14 mouse cellular contexts compared by ENCODE assay signal in genomic region chr4:130140992-130141402, GRCm38 (mm10). TPM values are rescaled to one million over a fixed set of nuclear protein-coding genes. Genes with fewer than 3 reads are reported as not detected.
A peak's percentile ranks its signal among the peaks of the same experiment; 100 is the strongest.
DNase-seq lines count a peak whose midpoint lies in the region; ATAC-seq and TF ChIP-seq lines count a peak whose summit lies in the region.
"Had no signal": no experiment of that assay in that cellular context is flagged by ENCODE, and none has a peak within 500 bp of the region (broad histone marks: within the 10 kb centered on the region; RNA-seq: fewer than 3 reads in every experiment).

No protein-coding gene starts in this region.

- peak; percentile 55 for DNase-seq in NIH3T3 (ENCODE audit: low read depth)
- DNase-seq in hindbrain, embryonic 10.5 days (ENCODE audit: low spot score), result peak; percentile 20
- peak; percentile 43 for DNase-seq in left cerebral cortex, adult 11 months (ENCODE audit: low spot score)
- peak; percentile 66 for DNase-seq in midbrain, postnatal 0 days (ENCODE audit: low spot score)
- DNase-seq in urinary bladder, postnatal 25 days (ENCODE audit: low spot score), result no peak
- DNase-seq in liver, embryonic 11.5 days (ENCODE audit: low spot score), result no peak
- no peak for DNase-seq in urinary bladder, postnatal 14 days (ENCODE audit: low spot score)
- no peak for DNase-seq in natural killer cell, adult 2 months (ENCODE audit: low spot score in 2 of 2)
- DNase-seq: kidney, postnatal 14 days; thymus, postnatal 25 days had no signal

- H3K27ac ChIP-seq in hindbrain, embryonic 10.5 days, result no peak overlapping the region
- no peak overlapping the region for H3K27ac ChIP-seq in midbrain, postnatal 0 days (ENCODE audit: low read depth, low read length)
- no peak overlapping the region for H3K27ac ChIP-seq in liver, embryonic 11.5 days (ENCODE audit: low read depth, low read length)
- H3K27ac ChIP-seq: lung, embryonic 15.5 days had no signal

- H3K4me3 ChIP-seq in hindbrain, embryonic 10.5 days, result no peak overlapping the region
- H3K4me3 ChIP-seq in midbrain, postnatal 0 days (ENCODE audit: low read depth, low read length), result no peak overlapping the region
- H3K4me3 ChIP-seq in liver, embryonic 11.5 days (ENCODE audit: low read depth, low read length), result no peak overlapping the region
- H3K4me3 ChIP-seq: lung, embryonic 15.5 days had no signal

- peaks cover 29% of the 10 kb centered on the region for H3K4me1 ChIP-seq in hindbrain, embryonic 10.5 days (replicated peaks)
- H3K4me1 ChIP-seq in midbrain, postnatal 0 days (ENCODE audit: insufficient read depth, low read length), result peaks cover 4% of the 10 kb centered on the region; the same call in 1 of the 2 replicates
- peaks cover 6% of the 10 kb centered on the region for H3K4me1 ChIP-seq in liver, embryonic 11.5 days (replicated peaks; ENCODE audit: control insufficient read depth, insufficient read depth, low read length)

- H3K9ac ChIP-seq in midbrain, postnatal 0 days (replicated peaks; ENCODE audit: low read length, poor library complexity, severe bottlenecking), result no peak overlapping the region
- no peak overlapping the region for H3K9ac ChIP-seq in liver, embryonic 11.5 days (ENCODE audit: low read depth, low read length)
- H3K9ac ChIP-seq: lung, embryonic 15.5 days had no signal

- H3K4me2 ChIP-seq in midbrain, postnatal 0 days (ENCODE audit: low read depth, low read length, poor library complexity, severe bottlenecking), result no peak overlapping the region
- H3K4me2 ChIP-seq in liver, embryonic 11.5 days, result no peak overlapping the region
- H3K4me2 ChIP-seq: lung, embryonic 15.5 days had no signal

- TF ChIP-seq CTCF in midbrain, postnatal 0 days (IDR thresholded peaks at IDR 0.05), result no peak

- H3K9me3 ChIP-seq in hindbrain, embryonic 10.5 days, result no peaks in the 10 kb centered on the region
- H3K9me3 ChIP-seq in midbrain, postnatal 0 days (ENCODE audit: low read length), result no peaks in the 10 kb centered on the region
- no peaks in the 10 kb centered on the region for H3K9me3 ChIP-seq in liver, embryonic 11.5 days (ENCODE audit: control insufficient read depth, low read length)
- H3K9me3 ChIP-seq: lung, embryonic 15.5 days had no signal

- H3K36me3 ChIP-seq in hindbrain, embryonic 10.5 days, result no peaks in the 10 kb centered on the region
- no peaks in the 10 kb centered on the region for H3K36me3 ChIP-seq in midbrain, postnatal 0 days (ENCODE audit: insufficient read depth, low read length)
- no peaks in the 10 kb centered on the region for H3K36me3 ChIP-seq in liver, embryonic 11.5 days (ENCODE audit: control insufficient read depth, insufficient read depth, low read length)
- H3K36me3 ChIP-seq: lung, embryonic 15.5 days had no signal

- 64% methylated on average over 9 of the region's 9 CpGs for WGBS in hindbrain, embryonic 10.5 days
- WGBS in midbrain, postnatal 0 days, result 38% methylated on average over 9 of the region's 9 CpGs
- WGBS in liver, embryonic 11.5 days, result 56% methylated on average over 9 of the region's 9 CpGs

- ATAC-seq in midbrain, postnatal 0 days (ENCODE audit: low FRiP score), result no peak
- no peak for ATAC-seq in liver, embryonic 11.5 days (replicated peaks; ENCODE audit: low FRiP score)

- H3K27me3 ChIP-seq in hindbrain, embryonic 10.5 days (ENCODE audit: insufficient read depth, poor library complexity, severe bottlenecking), result peaks cover 81% of the 10 kb centered on the region
- H3K27me3 ChIP-seq in midbrain, postnatal 0 days (ENCODE audit: insufficient read depth, low read length), result peaks cover 6% of the 10 kb centered on the region
- peaks cover 55% of the 10 kb centered on the region for H3K27me3 ChIP-seq in liver, embryonic 11.5 days (replicated peaks; ENCODE audit: control insufficient read depth, insufficient read depth, low read length)

RNA-seq across cellular contexts. Expression of gene Hcrtr1, which starts 1.8 kb away (rescaled TPM):
- polyA plus RNA-seq in hindbrain, embryonic 10.5 days (2016; fragmentation: Nextera tagmentation; extraction: Ambion mirVana), result 0.81 and 0.85 TPM in 2 replicates
- 14.5 and 20.4 TPM in 2 replicates for total RNA-seq in midbrain, postnatal 0 days (2014; rRNA removed)
- polyA plus RNA-seq in midbrain, postnatal 0 days (2015; fragmentation: Nextera tagmentation; extraction: Ambion mirVana), result 13.9 and 16.7 TPM in 2 replicates
- 0.12 and 0.30 TPM in 2 replicates for polyA plus RNA-seq in liver, embryonic 11.5 days (2014; fragmentation: Nextera tagmentation; extraction: Ambion mirVana)
- total RNA-seq: CH12.LX; common myeloid progenitor, adult 5-6 weeks; neutrophil, adult 5-6 weeks had no signal

RNA-seq across cellular contexts. Expression of gene Tinagl1, which starts 33.9 kb away (rescaled TPM):
- polyA plus RNA-seq in hindbrain, embryonic 10.5 days (2016; fragmentation: Nextera tagmentation; extraction: Ambion mirVana), result 11.6 and 15.1 TPM in 2 replicates
- 7.2 and 7.5 TPM in 2 replicates for total RNA-seq in midbrain, postnatal 0 days (2014; rRNA removed)
- polyA plus RNA-seq in midbrain, postnatal 0 days (2015; fragmentation: Nextera tagmentation; extraction: Ambion mirVana), result 2.9 and 4.3 TPM in 2 replicates
- polyA plus RNA-seq in liver, embryonic 11.5 days (2014; fragmentation: Nextera tagmentation; extraction: Ambion mirVana), result 15.3 and 16.1 TPM in 2 replicates
- total RNA-seq: CH12.LX had no signal

RNA-seq across cellular contexts. Expression of gene Pef1, which starts 38.6 kb away (rescaled TPM):
- polyA plus RNA-seq in hindbrain, embryonic 10.5 days (2016; fragmentation: Nextera tagmentation; extraction: Ambion mirVana), result 76.3 and 83.5 TPM in 2 replicates
- 49.8 and 61.5 TPM in 2 replicates for total RNA-seq in midbrain, postnatal 0 days (2014; rRNA removed)
- polyA plus RNA-seq in midbrain, postnatal 0 days (2015; fragmentation: Nextera tagmentation; extraction: Ambion mirVana), result 59.5 and 67.3 TPM in 2 replicates
- polyA plus RNA-seq in liver, embryonic 11.5 days (2014; fragmentation: Nextera tagmentation; extraction: Ambion mirVana), result 56.8 and 58.1 TPM in 2 replicates

Comparison
In these comparisons a context has a peak if more than half of its experiments do, and no peak if none do; other contexts are left out.
1. DNase-seq: peak in NIH3T3 (single experiment), hindbrain, embryonic 10.5 days (single experiment), left cerebral cortex, adult 11 months (single experiment) and midbrain, postnatal 0 days (single experiment); none in urinary bladder, postnatal 25 days (single experiment), liver, embryonic 11.5 days (single experiment), urinary bladder, postnatal 14 days (single experiment) and natural killer cell, adult 2 months (0 of 2).